Mouse (Mus musculus): Measurements from ENCODE around the gene Caln1. TPM values are rescaled to one million over a fixed set of nuclear protein-coding genes. Genes with fewer than 3 reads are reported as not detected.

The Caln1 gene
- polyA plus RNA-seq, 1 experiment: 0.01 TPM

- Histone ChIP-seq H3K4me1 (ENCODE audit: control insufficient read depth) (no peaks in the 10 kb centered on the region), H3K27me3 (ENCODE audit: control insufficient read depth) (no peaks in the 10 kb centered on the region), H3K4me3 (replicated peaks) (no peak overlapping the region), H3K36me3 (ENCODE audit: control insufficient read depth) (no peaks in the 10 kb centered on the region), H3K9me3 (ENCODE audit: control insufficient read depth, low read length) (peaks cover 50% of the 10 kb centered on the region)
- TF ChIP-seq TAL1 (IDR thresholded peaks at IDR 0.05; ENCODE audit: low read length) (no peak), GATA1 (IDR thresholded peaks at IDR 0.05; ENCODE audit: low read length) (no peak)
These were observed 42.3 kb downstream of the Caln1 start for GRCm38 (mm10) chr5:130411516-130411915.

- Histone ChIP-seq H3K9me3 (ENCODE audit: control insufficient read depth, low read length) (no peaks in the 10 kb centered on the region), H3K4me3 (replicated peaks) (no peak overlapping the region), H3K4me1 (ENCODE audit: control insufficient read depth) (no peaks in the 10 kb centered on the region), H3K36me3 (ENCODE audit: control insufficient read depth) (no peaks in the 10 kb centered on the region), H3K27me3 (ENCODE audit: control insufficient read depth) (peaks cover 32% of the 10 kb centered on the region)
- TF ChIP-seq GATA1 (IDR thresholded peaks at IDR 0.05; ENCODE audit: low read length) (no peak), TAL1 (IDR thresholded peaks at IDR 0.05; ENCODE audit: low read length) (no peak)
These were observed 78.2 kb downstream of the Caln1 start for GRCm38 (mm10) chr5:130447438-130447837.

DNA sequence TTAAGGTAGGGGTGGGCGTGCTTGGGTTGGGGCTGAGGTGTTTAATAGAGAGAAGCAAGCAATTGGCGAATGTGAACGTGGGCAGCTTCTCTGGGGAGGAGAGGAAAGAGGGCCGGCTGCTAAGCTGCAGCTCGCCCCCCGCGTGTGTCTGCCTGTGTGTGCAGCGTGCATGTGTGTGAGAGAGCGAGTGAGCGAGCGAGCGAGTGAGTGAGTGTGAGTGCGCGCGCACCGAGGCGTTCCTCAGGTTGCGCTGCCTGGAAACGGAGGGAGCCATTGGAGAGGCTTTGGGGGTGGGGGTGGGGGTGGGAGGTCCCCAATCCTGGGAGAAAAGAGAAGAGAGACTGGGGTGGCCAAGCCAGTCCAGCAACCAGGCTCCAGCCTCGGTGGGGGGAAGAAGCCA lies 79.2 kb downstream of the Caln1 start:
- Histone ChIP-seq H3K4me1 (ENCODE audit: control insufficient read depth) (no peaks in the 10 kb centered on the region), H3K36me3 (ENCODE audit: control insufficient read depth) (no peaks in the 10 kb centered on the region), H3K9me3 (ENCODE audit: control insufficient read depth, low read length) (no peaks in the 10 kb centered on the region), H3K4me3 (replicated peaks) (no peak overlapping the region), H3K27me3 (ENCODE audit: control insufficient read depth) (peaks cover 32% of the 10 kb centered on the region)
- TF ChIP-seq TAL1 (IDR thresholded peaks at IDR 0.05; ENCODE audit: low read length) (no peak), GATA1 (IDR thresholded peaks at IDR 0.05; ENCODE audit: low read length) (no peak)

DNA sequence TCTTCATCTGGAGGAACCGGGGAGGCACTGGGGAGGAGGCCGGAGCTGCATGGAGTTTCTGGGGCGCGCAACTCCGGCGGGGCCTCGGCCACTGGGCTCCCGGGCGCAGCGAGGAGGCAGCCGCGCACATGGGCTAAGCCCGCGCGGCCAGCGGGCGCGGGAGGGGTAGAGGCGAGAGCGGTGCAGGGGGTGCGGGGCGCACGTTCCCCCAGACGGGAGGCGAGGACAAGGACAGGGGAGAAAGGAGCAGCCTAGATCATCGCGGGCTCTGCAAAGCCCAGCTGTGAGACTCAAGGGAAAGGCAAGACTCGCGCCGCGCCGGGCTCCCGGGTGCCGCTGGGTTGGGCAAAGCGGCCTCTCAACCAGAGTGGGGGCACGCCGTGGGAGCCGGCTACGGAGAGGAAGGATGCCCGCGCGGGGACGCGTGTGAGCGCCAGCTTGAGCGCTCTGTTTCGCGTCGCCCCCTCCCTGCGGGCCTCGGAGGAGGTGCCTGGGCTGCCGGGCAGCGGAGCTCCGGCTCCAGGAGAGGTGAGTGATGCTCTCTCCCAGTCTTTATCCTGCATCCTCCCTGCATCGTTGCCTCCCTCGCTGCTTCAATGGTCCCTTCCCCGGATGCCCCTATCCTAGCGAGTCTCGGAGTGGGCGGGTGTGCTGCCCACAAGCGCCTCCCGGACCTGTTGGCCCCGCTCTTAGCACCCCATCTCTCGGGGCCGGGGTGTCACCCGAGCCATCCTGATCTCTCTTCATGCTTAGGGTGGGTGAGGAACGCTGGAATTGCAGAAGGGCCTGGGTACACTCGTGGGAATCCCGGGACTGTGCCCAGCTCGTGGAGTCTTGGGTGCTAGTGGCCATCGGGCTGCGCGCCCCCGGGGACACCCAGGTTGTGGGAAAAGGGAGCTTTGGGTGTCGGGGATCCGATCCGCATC lies 79.9 kb downstream of the Caln1 start:
- TF ChIP-seq GATA1 (IDR thresholded peaks at IDR 0.05; ENCODE audit: low read length) (no peak), TAL1 (IDR thresholded peaks at IDR 0.05; ENCODE audit: low read length) (no peak)
- Histone ChIP-seq H3K36me3 (ENCODE audit: control insufficient read depth) (no peaks in the 10 kb centered on the region), H3K4me3 (replicated peaks) (no peak overlapping the region), H3K4me1 (ENCODE audit: control insufficient read depth) (no peaks in the 10 kb centered on the region), H3K9me3 (ENCODE audit: control insufficient read depth, low read length) (no peaks in the 10 kb centered on the region), H3K27me3 (ENCODE audit: control insufficient read depth) (peaks cover 32% of the 10 kb centered on the region)

GRCm38 (mm10) chr5:130450031-130450541 lies 80.8 kb downstream of the Caln1 start:
- Histone ChIP-seq H3K4me1 (ENCODE audit: control insufficient read depth) (no peaks in the 10 kb centered on the region), H3K27me3 (ENCODE audit: control insufficient read depth) (peaks cover 32% of the 10 kb centered on the region), H3K9me3 (ENCODE audit: control insufficient read depth, low read length) (no peaks in the 10 kb centered on the region), H3K36me3 (ENCODE audit: control insufficient read depth) (no peaks in the 10 kb centered on the region), H3K4me3 (replicated peaks) (no peak overlapping the region)
- TF ChIP-seq TAL1 (IDR thresholded peaks at IDR 0.05; ENCODE audit: low read length): no peak
- TF ChIP-seq GATA1 (IDR thresholded peaks at IDR 0.05; ENCODE audit: low read length): no peak

GRCm38 (mm10) chr5:130458076-130458475 lies 88.8 kb downstream of the Caln1 start:
- H3K36me3 ChIP-seq (ENCODE audit: control insufficient read depth): no peaks in the 10 kb centered on the region
- H3K9me3 ChIP-seq (ENCODE audit: control insufficient read depth, low read length): peaks cover 10% of the 10 kb centered on the region
- no peaks in the 10 kb centered on the region for H3K27me3 ChIP-seq (ENCODE audit: control insufficient read depth)
- TF ChIP-seq TAL1 (IDR thresholded peaks at IDR 0.05; ENCODE audit: low read length) (no peak), GATA1 (IDR thresholded peaks at IDR 0.05; ENCODE audit: low read length) (no peak)
- H3K4me1 ChIP-seq (ENCODE audit: control insufficient read depth): no peaks in the 10 kb centered on the region
- H3K4me3 ChIP-seq (replicated peaks): no peak overlapping the region

- Histone ChIP-seq H3K4me1 (ENCODE audit: control insufficient read depth) (no peaks in the 10 kb centered on the region), H3K36me3 (ENCODE audit: control insufficient read depth) (no peaks in the 10 kb centered on the region), H3K4me3 (replicated peaks) (no peak overlapping the region), H3K9me3 (ENCODE audit: control insufficient read depth, low read length) (peaks cover 38% of the 10 kb centered on the region), H3K27me3 (ENCODE audit: control insufficient read depth) (no peaks in the 10 kb centered on the region)
- TF ChIP-seq TAL1 (IDR thresholded peaks at IDR 0.05; ENCODE audit: low read length): no peak
- no peak for TF ChIP-seq GATA1 (IDR thresholded peaks at IDR 0.05; ENCODE audit: low read length)
These were observed 103.0 kb downstream of the Caln1 start for GRCm38 (mm10) chr5:130472209-130472608.

- H3K36me3 ChIP-seq (ENCODE audit: control insufficient read depth): no peaks in the 10 kb centered on the region
- H3K9me3 ChIP-seq (ENCODE audit: control insufficient read depth, low read length): peaks cover 22% of the 10 kb centered on the region
- TF ChIP-seq TAL1 (IDR thresholded peaks at IDR 0.05; ENCODE audit: low read length) (no peak), GATA1 (IDR thresholded peaks at IDR 0.05; ENCODE audit: low read length) (no peak)
- no peaks in the 10 kb centered on the region for H3K27me3 ChIP-seq (ENCODE audit: control insufficient read depth)
- no peak overlapping the region for H3K4me3 ChIP-seq (replicated peaks)
- no peaks in the 10 kb centered on the region for H3K4me1 ChIP-seq (ENCODE audit: control insufficient read depth)
These were observed 105.6 kb downstream of the Caln1 start for GRCm38 (mm10) chr5:130474876-130475275.

DNA sequence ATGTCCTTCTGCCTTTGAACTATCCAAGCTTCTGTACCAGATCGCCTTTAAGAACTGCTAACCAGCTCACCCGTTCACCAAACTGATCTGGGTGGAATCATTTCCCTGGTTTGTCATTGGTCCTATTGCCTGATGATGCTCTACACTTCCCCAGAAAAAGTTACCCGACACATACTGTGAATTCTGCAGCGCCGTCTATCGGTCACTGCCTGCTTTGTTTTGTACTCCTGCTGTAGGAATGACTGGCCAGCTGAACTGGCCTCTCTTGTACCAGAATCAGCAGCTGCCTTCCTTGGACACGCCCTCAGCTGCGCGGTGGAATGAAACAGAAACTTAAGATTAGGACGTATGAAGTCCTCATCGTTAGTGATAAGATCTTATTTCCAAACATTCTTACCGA lies 107.5 kb downstream of the Caln1 start:
- Histone ChIP-seq H3K27me3 (ENCODE audit: control insufficient read depth) (no peaks in the 10 kb centered on the region), H3K4me1 (ENCODE audit: control insufficient read depth) (no peaks in the 10 kb centered on the region), H3K4me3 (replicated peaks) (no peak overlapping the region), H3K9me3 (ENCODE audit: control insufficient read depth, low read length) (peaks cover 19% of the 10 kb centered on the region), H3K36me3 (ENCODE audit: control insufficient read depth) (no peaks in the 10 kb centered on the region)
- TF ChIP-seq GATA1 (IDR thresholded peaks at IDR 0.05; ENCODE audit: low read length): no peak
- no peak for TF ChIP-seq TAL1 (IDR thresholded peaks at IDR 0.05; ENCODE audit: low read length)

All from erythroblast, embryonic 14.5 days (primary cell).